Mouse (Mus musculus): ENCODE data around the gene Chn1. TPM values are rescaled to one million over a fixed set of nuclear protein-coding genes. Genes with fewer than 3 reads are reported as not detected.

Chn1 gene
- total and polyA plus RNA-seq, 3 experiments, result 5.0 to 14.1 TPM; not detected in 1

DNA sequence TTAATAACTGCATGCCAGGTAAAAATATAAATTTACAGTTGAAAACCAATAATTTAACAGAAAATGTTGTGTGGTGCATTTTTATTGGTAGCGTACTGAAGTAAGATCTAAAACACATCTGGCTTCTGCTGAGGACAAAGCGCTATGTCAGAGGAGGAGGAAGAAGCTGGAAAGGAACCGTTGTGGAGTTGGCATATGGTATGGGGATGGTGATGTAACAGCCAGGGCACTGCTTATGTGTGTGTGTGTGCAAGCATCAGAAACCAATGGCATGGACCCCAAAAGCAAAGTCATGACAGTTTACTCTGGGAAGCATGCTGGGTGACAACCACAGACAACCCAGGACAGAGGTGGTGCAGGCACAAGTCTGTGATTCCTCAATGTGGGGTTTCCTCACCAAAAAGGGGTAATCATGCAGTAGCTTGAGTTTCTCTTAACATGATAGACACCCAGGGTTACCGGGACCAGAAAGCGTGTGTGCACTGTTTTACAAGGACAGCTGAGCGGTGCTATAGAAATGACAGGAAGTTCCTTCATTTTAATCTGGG, 162.7 kb downstream of the Chn1 start:
- no peak for DNase-seq (ENCODE audit: low read depth, low spot score)
- no peak overlapping the region for H3K4me3 ChIP-seq (ENCODE audit: control insufficient read depth in 1 of 2, insufficient read depth in 1 of 2, low read depth in 2 of 2, low read length in 2 of 2)
- no peak overlapping the region for H3K27ac ChIP-seq (ENCODE audit: control insufficient read depth, low read depth, low read length)
- H3K27me3 ChIP-seq (ENCODE audit: control insufficient read depth in 1 of 2, insufficient read depth in 2 of 2, low read length in 2 of 2), result no peaks in the 10 kb centered on the region
- H3K4me1 ChIP-seq (ENCODE audit: control insufficient read depth in 1 of 2, insufficient read depth in 2 of 2, low read length in 2 of 2), result no peaks in the 10 kb centered on the region
- TF ChIP-seq ZC3H11A (IDR thresholded peaks at IDR 0.05; ENCODE audit: low read depth, low read length) (no peak), E2F4 (IDR thresholded peaks at IDR 0.05; ENCODE audit: borderline replicate concordance, low read depth, low read length) (no peak), POLR2A (IDR thresholded peaks at IDR 0.05; ENCODE audit: control insufficient read depth in 1 of 2, insufficient read depth in 1 of 2, low read depth in 1 of 2, low read length in 2 of 2, poor library complexity in 1 of 2) (no peak), ELF1 (IDR thresholded peaks at IDR 0.05; ENCODE audit: low read depth, low read length) (no peak), GABPA (IDR thresholded peaks at IDR 0.05; ENCODE audit: low read depth, low read length) (no peak), EP300 (IDR thresholded peaks at IDR 0.05; ENCODE audit: low read depth in 1 of 2, low read length in 2 of 2) (no peak), SIN3A (IDR thresholded peaks at IDR 0.05; ENCODE audit: low read length) (no peak), CHD1 (IDR thresholded peaks at IDR 0.05; ENCODE audit: low read depth, low read length) (no peak), NELFE (IDR thresholded peaks at IDR 0.05; ENCODE audit: low read depth, low read length) (no peak), UBTF (IDR thresholded peaks at IDR 0.05; ENCODE audit: borderline replicate concordance, insufficient read depth, low read depth, low read length) (no peak), JUND (IDR thresholded peaks at IDR 0.05; ENCODE audit: low read depth, low read length) (no peak), MAZ (IDR thresholded peaks at IDR 0.05; ENCODE audit: low read depth, low read length) (no peak), CTCF (IDR thresholded peaks at IDR 0.05 in 2 of 3, conservative IDR thresholded peaks at IDR 0.05 in 1 of 3; ENCODE audit: control insufficient read depth in 1 of 3, insufficient read depth in 1 of 3, low read depth in 2 of 3, low read length in 3 of 3, poor library complexity in 1 of 3, severe bottlenecking in 1 of 3) (no peak), TCF12 (IDR thresholded peaks at IDR 0.05; ENCODE audit: low read depth, low read length) (no peak), BHLHE40 (IDR thresholded peaks at IDR 0.05; ENCODE audit: borderline replicate concordance, low read depth, low read length) (no peak), NRF1 (IDR thresholded peaks at IDR 0.05; ENCODE audit: insufficient read depth, low read depth, low read length, poor library complexity, severe bottlenecking) (no peak), ZNF384 (IDR thresholded peaks at IDR 0.05; ENCODE audit: low read depth, low read length) (no peak), MAFK (IDR thresholded peaks at IDR 0.05; ENCODE audit: borderline replicate concordance, low read depth, low read length) (no peak), MYC (IDR thresholded peaks at IDR 0.05; ENCODE audit: low read depth, low read length) (no peak), MYB (IDR thresholded peaks at IDR 0.05; ENCODE audit: low read depth, low read length) (no peak)
- H3K79me2 ChIP-seq (ENCODE audit: control insufficient read depth, insufficient read depth, low read length, poor library complexity), result no peaks in the 10 kb centered on the region
- H3K9ac ChIP-seq (ENCODE audit: control insufficient read depth, low read depth, low read length, poor library complexity, severe bottlenecking), result no peak overlapping the region
- no peaks in the 10 kb centered on the region for H3K9me3 ChIP-seq (replicated peaks; ENCODE audit: insufficient read depth, low read length)
- no peaks in the 10 kb centered on the region for H3K36me3 ChIP-seq (ENCODE audit: control insufficient read depth in 1 of 2, insufficient read depth in 2 of 2, low read length in 2 of 2)

DNA sequence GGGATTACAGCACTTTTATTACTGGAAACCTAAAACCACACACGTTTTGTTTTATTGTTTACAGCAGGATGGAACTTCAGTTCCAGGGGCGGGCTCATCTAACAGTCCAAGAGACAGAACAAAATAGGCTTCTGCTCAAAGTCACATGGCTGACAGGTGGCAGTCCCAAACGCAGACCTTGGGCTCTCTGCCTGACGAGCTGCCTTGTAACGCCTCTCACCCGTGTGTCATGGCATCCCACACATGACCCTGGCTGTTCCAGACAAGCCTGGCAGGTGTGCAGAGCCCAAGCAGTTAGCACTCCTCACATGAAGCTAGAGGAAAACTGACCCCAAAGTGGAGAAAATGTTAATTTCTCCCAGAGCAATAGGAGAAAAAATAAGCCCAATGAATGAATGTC, 163.3 kb downstream of the Chn1 start:
- Histone ChIP-seq H3K4me1 (ENCODE audit: control insufficient read depth in 1 of 2, insufficient read depth in 2 of 2, low read length in 2 of 2) (no peaks in the 10 kb centered on the region), H3K79me2 (ENCODE audit: control insufficient read depth, insufficient read depth, low read length, poor library complexity) (no peaks in the 10 kb centered on the region), H3K27me3 (ENCODE audit: control insufficient read depth in 1 of 2, insufficient read depth in 2 of 2, low read length in 2 of 2) (no peaks in the 10 kb centered on the region), H3K9me3 (replicated peaks; ENCODE audit: insufficient read depth, low read length) (no peaks in the 10 kb centered on the region), H3K9ac (ENCODE audit: control insufficient read depth, low read depth, low read length, poor library complexity, severe bottlenecking) (no peak overlapping the region), H3K36me3 (ENCODE audit: control insufficient read depth in 1 of 2, insufficient read depth in 2 of 2, low read length in 2 of 2) (no peaks in the 10 kb centered on the region), H3K4me3 (ENCODE audit: control insufficient read depth in 1 of 2, insufficient read depth in 1 of 2, low read depth in 2 of 2, low read length in 2 of 2) (no peak overlapping the region), H3K27ac (ENCODE audit: control insufficient read depth, low read depth, low read length) (no peak overlapping the region)
- TF ChIP-seq POLR2A (IDR thresholded peaks at IDR 0.05; ENCODE audit: control insufficient read depth in 1 of 2, insufficient read depth in 1 of 2, low read depth in 1 of 2, low read length in 2 of 2, poor library complexity in 1 of 2), result no peak
- TF ChIP-seq ZMIZ1 (IDR thresholded peaks at IDR 0.05; ENCODE audit: low read depth, low read length), result no peak
- no peak for TF ChIP-seq TCF12 (IDR thresholded peaks at IDR 0.05; ENCODE audit: low read depth, low read length)
- no peak for TF ChIP-seq ZKSCAN1 (IDR thresholded peaks at IDR 0.05; ENCODE audit: low read depth, low read length)
- no peak for TF ChIP-seq POLR2AphosphoS2 (IDR thresholded peaks at IDR 0.05; ENCODE audit: low read length)
- no peak for TF ChIP-seq JUND (IDR thresholded peaks at IDR 0.05; ENCODE audit: low read depth, low read length)
- no peak for TF ChIP-seq MAFK (IDR thresholded peaks at IDR 0.05; ENCODE audit: borderline replicate concordance, low read depth, low read length)
- no peak for DNase-seq (ENCODE audit: low read depth, low spot score)

All from MEL (cell line).